Mouse (Mus musculus) urinary bladder, adult 18-20 months (tissue): ENCODE measurements around the gene Olfr1093.

Source experiments
- DNase-seq, 2 experiments: peaks; one replicate each; pipeline ENCODE4 v3.0.0; 2022; ENCODE audit warnings: low spot score in 2 of 2, mixed read lengths in 2 of 2

The Olfr1093 gene

GRCm38 (mm10) chr2:86782179-86782578, at the start of gene Olfr1093:
Gene Olfr1093 (plus strand): TSS chr2:86782479.
- DNase-seq: no peak

GRCm38 (mm10) chr2:86733601-86734000, 48.7 kb upstream of the Olfr1093 start, which contains the start of gene Olfr1089:
Gene Olfr1089 (minus strand): TSS chr2:86733701.
- no peak for DNase-seq

GRCm38 (mm10) chr2:86758893-86759292, 23.4 kb upstream of the Olfr1093 start, which contains the start of gene Olfr1090:
Gene Olfr1090 (minus strand): TSS chr2:86758993.
- no peak for DNase-seq

- DNase-seq: no peak
Observed at GRCm38 (mm10) chr2:86761050-86761449, 21.2 kb upstream of the Olfr1093 start.

GRCm38 (mm10) chr2:86809918-86810317, 27.6 kb downstream of the Olfr1093 start, which contains the start of gene Olfr141:
Gene Olfr141 (minus strand): TSS chr2:86810018.
- no peak for DNase-seq

- no peak for DNase-seq
Observed at GRCm38 (mm10) chr2:86824363-86824762, 42.1 kb downstream of the Olfr1093 start, which contains the start of gene Olfr1094. Gene Olfr1094 (plus strand): TSS chr2:86824663.
